ENCODE assay signal across 7 mouse cellular contexts in genomic region chr6:128034317-128035249, GRCm38 (mm10).
DNase-seq lines count a peak whose midpoint lies in the region; ATAC-seq lines count a peak whose summit lies in the region.

No protein-coding gene starts in this region.

- peak overlapping the region; percentile 65 for H3K9ac ChIP-seq in forebrain, embryonic 16.5 days (replicated peaks; ENCODE audit: low read depth, low read length)
- H3K9ac ChIP-seq in midbrain, embryonic 12.5 days (replicated peaks), result peak overlapping the region; percentile 66
- H3K9ac ChIP-seq in stomach, embryonic 16.5 days (ENCODE audit: low read length), result peak overlapping the region; percentile 76

- peak; percentile 90 for DNase-seq in ZHBTc4 (ENCODE audit: low read depth, low spot score)
- peak; percentile 84 to 86 for DNase-seq in cerebellum, adult 18-20 months
- DNase-seq in heart, postnatal 36 days, result peak; percentile 54 to 71
- peak; percentile 50 to 58 for DNase-seq in left cerebral cortex, postnatal 14 days (ENCODE audit: low spot score in 2 of 2)

- H3K36me3 ChIP-seq in forebrain, embryonic 16.5 days (ENCODE audit: control insufficient read depth, insufficient read depth), result no peaks in the 10 kb centered on the region
- H3K36me3 ChIP-seq in midbrain, embryonic 12.5 days, result no peaks in the 10 kb centered on the region
- no peaks in the 10 kb centered on the region for H3K36me3 ChIP-seq in stomach, embryonic 16.5 days (ENCODE audit: control insufficient read depth, insufficient read depth, low read length)

- peaks cover 11% of the 10 kb centered on the region for H3K27me3 ChIP-seq in forebrain, embryonic 16.5 days (replicated peaks; ENCODE audit: control insufficient read depth, insufficient read depth, low read length)
- peaks cover 57% of the 10 kb centered on the region for H3K27me3 ChIP-seq in midbrain, embryonic 12.5 days
- 0 out of 2 replicates have a peak, but pooled peaks cover 9% of the 10 kb centered on the region for H3K27me3 ChIP-seq in stomach, embryonic 16.5 days (ENCODE audit: control insufficient read depth, insufficient read depth, low read length)

- no peaks in the 10 kb centered on the region for H3K9me3 ChIP-seq in forebrain, embryonic 16.5 days (ENCODE audit: control insufficient read depth, low read length)
- H3K9me3 ChIP-seq in midbrain, embryonic 12.5 days, result no peaks in the 10 kb centered on the region
- H3K9me3 ChIP-seq in stomach, embryonic 16.5 days (replicated peaks; ENCODE audit: control insufficient read depth, low read length), result no peaks in the 10 kb centered on the region

- peak overlapping the region; percentile 93 for H3K4me2 ChIP-seq in forebrain, embryonic 16.5 days (ENCODE audit: low read length)
- H3K4me2 ChIP-seq in midbrain, embryonic 12.5 days (replicated peaks), result peak overlapping the region; percentile 96
- peak overlapping the region; percentile 90 for H3K4me2 ChIP-seq in stomach, embryonic 16.5 days (ENCODE audit: low read depth, low read length)

- intact Hi-C loops in heart, postnatal 36 days (cut with DNase I), result loop anchor here (5.0 kb wide), 1 partner anchor 47 kb away; no protein-coding TSS in a partner anchor
- intact Hi-C loops in left cerebral cortex, postnatal 14 days (cut with DNase I), result loop anchor here (5.0 to 10.0 kb wide), 2 partner anchors 113 to 560 kb away; no protein-coding TSS in a partner anchor

- H3K27ac ChIP-seq in forebrain, embryonic 16.5 days (ENCODE audit: low read length), result peak overlapping the region; percentile 51; the same call in 1 of the 2 replicates
- peak overlapping the region; percentile 76 for H3K27ac ChIP-seq in midbrain, embryonic 12.5 days (replicated peaks)
- H3K27ac ChIP-seq in stomach, embryonic 16.5 days (ENCODE audit: low read length), result peak overlapping the region; percentile 84

- peaks cover 26% of the 10 kb centered on the region for H3K4me1 ChIP-seq in forebrain, embryonic 16.5 days (replicated peaks; ENCODE audit: control insufficient read depth, insufficient read depth, low read length)
- peaks cover 41% of the 10 kb centered on the region for H3K4me1 ChIP-seq in midbrain, embryonic 12.5 days
- peaks cover 25% of the 10 kb centered on the region for H3K4me1 ChIP-seq in stomach, embryonic 16.5 days (ENCODE audit: control insufficient read depth, insufficient read depth, low read length)

- H3K4me3 ChIP-seq in forebrain, embryonic 16.5 days (replicated peaks; ENCODE audit: low read length), result peak overlapping the region; percentile 60
- peak overlapping the region; percentile 56 for H3K4me3 ChIP-seq in midbrain, embryonic 12.5 days
- peak overlapping the region; percentile 63 for H3K4me3 ChIP-seq in stomach, embryonic 16.5 days (replicated peaks; ENCODE audit: low read length)

- peak; percentile 83 for ATAC-seq in forebrain, embryonic 16.5 days
- peak; percentile 89 for ATAC-seq in midbrain, embryonic 12.5 days (ENCODE audit: low FRiP score, low read depth)
- ATAC-seq in stomach, embryonic 16.5 days (ENCODE audit: insufficient read depth, low FRiP score), result peak; percentile 74

- WGBS in forebrain, embryonic 16.5 days, result 2% methylated on average over 80 of the region's 80 CpGs
- WGBS in midbrain, embryonic 12.5 days, result under 1% methylated on average over 79 of the region's 80 CpGs
- 3% methylated on average over 77 of the region's 80 CpGs for WGBS in stomach, embryonic 16.5 days

Comparison
In these comparisons a context has a peak if more than half of its experiments do, and no peak if none do; other contexts are left out.
1. Peak in every context shown above with its lines: DNase-seq, ATAC-seq, H3K4me3 ChIP-seq and H3K27ac ChIP-seq.